Mouse (Mus musculus): ENCODE results near the gene Dlgap3.

Dlgap3 gene

GRCm38 (mm10) chr4:127263438-127264182, 94.6 kb downstream of the Dlgap3 start:
- no peak for DNase-seq (ENCODE audit: low spot score)

GRCm38 (mm10) chr4:127264183-127264554, 95.2 kb downstream of the Dlgap3 start:
- no peak for DNase-seq (ENCODE audit: low spot score)

- DNase-seq (ENCODE audit: low spot score) = no peak
Measured at GRCm38 (mm10) chr4:127278451-127279001, 109.5 kb downstream of the Dlgap3 start.

DNA sequence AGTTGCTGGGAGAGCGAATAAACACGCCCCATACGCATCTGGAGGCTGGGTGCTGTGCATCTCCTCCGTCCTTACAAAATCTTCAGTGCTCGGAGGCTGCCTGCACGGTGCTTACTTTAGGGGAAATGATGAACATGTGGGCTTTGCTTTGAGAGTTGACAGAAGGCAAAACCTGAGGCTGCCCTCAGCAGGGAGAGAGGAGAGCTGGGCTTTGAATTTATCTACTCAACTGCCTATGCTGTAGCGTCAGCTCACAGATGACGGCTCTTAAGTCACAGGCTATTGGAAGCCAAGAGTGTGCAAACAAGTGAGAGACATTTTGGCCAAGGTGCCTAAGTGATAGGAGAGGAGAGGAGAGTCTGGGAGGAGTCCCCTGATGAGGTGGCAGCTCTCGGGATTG, 110.2 kb downstream of the Dlgap3 start:
- DNase-seq (ENCODE audit: low spot score) = no peak

All from urinary bladder, postnatal 14 days (tissue).